Mouse (Mus musculus) left cerebral cortex, adult 11 months (tissue): ENCODE results near the gene Nmnat3.
A peak's percentile ranks its signal among the peaks of the same experiment; 100 is the strongest.
"Not testable (repeated sequence)": the region's sequence is repeated elsewhere in the genome, so short reads cannot be mapped to it uniquely, and the experiment has no call there.

Experiments
- DNase-seq: peaks from one replicate; pipeline ENCODE4 v3.0.0; 2022; ENCODE audit warnings: low spot score

The Nmnat3 gene

GRCm38 (mm10) chr9:98287135-98287534, at the start of gene Nmnat3:
Gene Nmnat3, plus strand, starts transcription at chr9:98287435.
- DNase-seq, result not testable (repeated sequence)

DNA sequence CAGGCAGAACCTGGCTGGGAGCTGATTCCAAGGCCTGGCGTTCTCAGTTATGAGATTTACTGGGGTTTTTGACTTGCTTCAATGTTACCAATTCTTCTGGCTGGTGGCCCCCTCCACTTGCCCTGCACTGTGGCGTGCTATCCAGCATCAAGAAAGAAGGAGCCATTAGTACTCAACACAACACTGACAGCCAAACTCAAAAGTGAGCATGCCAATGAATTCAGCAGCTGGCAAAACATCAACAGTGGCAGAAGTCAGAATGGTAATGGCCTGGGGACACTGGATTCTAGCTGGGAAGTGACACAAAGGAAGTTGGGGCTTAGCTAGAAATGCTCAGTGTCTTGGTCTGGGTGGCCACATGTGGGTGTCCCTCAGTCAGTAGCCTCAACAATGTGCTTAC, 43.8 kb upstream of the Nmnat3 start:
- no peak for DNase-seq

- DNase-seq, result peak; percentile 55
These were observed 43.0 kb upstream of the Nmnat3 start for GRCm38 (mm10) chr9:98244223-98244622.

DNA sequence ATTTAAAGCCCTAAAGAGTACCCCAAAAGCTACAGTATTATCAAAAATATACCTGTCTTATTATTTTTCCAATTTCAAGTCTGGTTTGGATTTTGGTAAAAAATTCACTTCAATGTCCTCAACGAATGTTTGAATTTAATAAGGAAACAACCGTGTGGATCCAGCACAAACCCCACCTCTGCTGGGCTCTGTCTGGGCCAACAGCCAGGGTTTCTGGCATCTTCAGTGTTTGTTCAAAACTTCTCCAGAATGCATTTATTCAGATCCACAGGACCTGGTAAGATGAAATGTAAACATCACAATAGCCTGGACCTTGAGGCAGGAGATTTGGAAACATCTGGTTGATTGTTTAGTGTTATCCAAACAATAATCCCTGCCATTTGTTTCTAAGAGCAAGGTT, 42.0 kb upstream of the Nmnat3 start:
- DNase-seq, result no peak

- DNase-seq, result no peak
These were observed 40.9 kb upstream of the Nmnat3 start for GRCm38 (mm10) chr9:98246351-98246750.

- no peak for DNase-seq
These were observed 27.0 kb upstream of the Nmnat3 start for GRCm38 (mm10) chr9:98260210-98260609.

DNA sequence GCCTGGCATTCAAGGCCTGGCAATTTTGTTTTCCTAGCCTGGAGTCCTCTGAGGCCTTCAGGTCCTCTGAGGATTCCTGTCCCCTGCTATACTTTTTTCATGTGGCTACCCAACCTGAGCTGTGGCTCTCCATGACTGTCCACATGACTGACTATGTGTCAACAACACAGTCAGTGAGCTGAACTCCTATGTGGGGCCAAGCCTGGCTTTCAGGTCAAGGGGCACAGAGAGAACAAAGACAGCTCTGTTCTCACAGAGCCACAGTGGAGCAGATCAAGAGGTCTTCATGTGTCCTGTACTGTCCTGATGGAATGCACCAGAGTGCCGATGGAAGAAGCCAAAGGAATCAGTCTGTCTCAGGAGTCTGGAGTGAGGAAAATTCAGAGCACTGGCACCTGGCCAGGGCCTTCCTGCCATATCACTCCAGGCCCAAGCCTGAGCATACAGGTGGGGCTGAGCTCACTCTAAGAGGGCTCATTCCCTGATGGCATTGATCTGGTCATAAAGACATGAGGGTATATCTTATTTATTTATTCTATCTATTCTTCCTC, 25.7 kb upstream of the Nmnat3 start:
- DNase-seq, result no peak

GRCm38 (mm10) chr9:98264916-98265315, 22.3 kb upstream of the Nmnat3 start:
- no peak for DNase-seq

DNA sequence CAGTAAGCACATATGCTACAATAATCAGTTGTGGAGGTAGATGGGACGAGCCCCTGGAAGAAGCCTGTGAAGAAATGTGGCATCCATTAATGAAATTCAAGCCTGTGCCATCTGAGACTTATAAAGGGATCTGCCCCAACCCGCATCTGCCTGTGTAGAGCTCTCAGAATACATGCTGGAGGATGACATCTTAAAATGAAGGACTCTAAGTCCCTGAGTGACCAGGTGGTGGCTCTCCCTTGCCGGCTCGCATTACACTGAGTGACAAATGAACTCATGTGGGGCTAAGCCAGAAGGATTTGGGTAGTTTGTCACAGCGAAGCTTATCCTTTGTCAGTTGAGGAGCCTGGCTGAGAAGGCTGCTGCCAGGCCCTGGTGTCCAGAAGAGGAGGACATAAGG, 14.5 kb upstream of the Nmnat3 start:
- DNase-seq, result no peak

DNA sequence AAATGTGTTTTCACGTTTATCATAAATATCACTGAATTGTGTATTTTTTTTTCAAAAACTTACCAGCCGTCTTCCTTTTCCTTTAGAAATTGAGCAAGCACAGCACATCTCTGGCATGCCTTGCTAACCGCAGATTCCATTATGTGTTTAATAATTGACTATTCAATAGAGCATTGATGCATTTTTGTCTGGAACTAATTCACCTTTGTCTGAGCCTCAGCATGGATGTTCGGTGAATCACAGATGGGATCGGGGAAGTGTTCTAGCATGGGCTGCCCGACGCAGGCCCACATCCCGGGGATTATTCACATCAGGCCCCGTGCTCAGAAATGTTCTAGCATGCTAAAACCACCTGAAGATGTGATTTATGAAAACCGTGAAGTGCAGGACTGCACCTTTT, 12.2 kb upstream of the Nmnat3 start:
- DNase-seq, result no peak

DNA sequence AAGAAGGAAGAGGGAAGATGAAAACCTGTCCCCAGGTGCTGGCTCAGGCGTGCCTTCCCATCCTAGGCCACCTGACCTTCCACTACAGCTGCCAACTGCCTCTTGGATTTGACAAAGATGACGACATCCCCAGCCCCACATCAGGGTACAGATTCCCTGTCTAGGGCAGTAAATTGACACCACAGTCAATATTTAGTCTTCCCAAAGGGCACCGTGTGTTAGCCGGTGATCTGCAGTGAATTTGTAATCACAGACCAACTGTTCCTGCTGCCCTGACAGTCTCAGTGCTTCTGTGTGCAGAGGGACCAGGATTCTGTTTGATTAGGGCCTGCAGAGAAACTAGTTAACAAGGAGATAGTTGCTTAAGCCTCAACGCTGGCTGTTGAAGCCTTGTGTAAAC, 7.1 kb upstream of the Nmnat3 start:
- DNase-seq, result no peak

DNA sequence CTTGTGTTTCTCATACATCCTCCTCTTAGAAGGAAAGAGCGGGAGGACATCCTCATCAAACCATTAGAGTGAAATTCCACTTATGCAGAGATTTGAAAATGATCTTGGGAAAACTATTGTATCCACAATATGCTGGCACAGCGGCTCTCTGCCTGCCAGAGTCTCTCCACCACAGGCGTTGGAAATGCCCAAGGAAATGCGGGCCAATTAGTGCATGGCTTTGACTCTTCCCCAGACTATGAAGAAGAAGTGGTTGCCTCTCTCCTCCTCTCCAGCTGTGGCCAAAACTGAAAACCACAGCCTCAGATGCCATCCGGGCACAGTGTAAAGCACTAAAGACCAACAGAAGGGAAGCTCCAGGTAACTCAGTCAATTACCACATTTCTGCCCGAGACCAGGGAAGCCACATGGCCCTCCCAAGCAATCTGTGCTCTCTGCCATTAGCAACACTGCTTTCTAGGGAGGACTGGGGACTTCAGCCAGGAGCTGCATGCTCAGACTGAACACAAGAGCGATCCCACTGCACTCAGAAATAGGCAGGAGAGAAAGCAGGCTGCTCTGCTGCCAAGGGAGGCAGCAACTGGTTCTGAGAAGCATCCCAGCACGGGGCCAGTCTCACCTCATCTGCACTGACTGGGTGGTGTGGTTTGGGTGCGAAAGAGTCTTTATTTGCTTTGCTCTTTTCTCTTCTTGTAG, 1.5 kb upstream of the Nmnat3 start:
- no peak for DNase-seq

DNA sequence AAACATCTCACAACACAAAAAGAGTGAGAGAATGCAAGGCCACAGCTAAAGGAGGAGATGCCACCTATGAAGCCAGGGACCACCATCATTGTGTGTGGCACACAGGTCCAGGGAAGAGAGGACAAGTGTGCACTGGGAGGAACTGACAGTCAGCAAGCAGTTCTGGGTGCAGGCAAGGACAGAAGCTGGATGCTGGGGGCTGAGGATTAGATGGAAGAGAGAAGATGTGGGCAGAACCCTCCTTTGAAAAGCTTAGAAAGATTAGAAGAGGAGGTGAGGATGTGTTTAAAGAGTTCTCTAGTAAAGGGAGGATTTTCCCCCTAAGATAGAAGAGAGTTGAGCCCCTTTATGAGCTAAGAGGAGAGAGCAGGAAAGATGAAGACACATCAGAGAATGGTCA, 2.4 kb downstream of the Nmnat3 start:
- DNase-seq, result no peak

DNA sequence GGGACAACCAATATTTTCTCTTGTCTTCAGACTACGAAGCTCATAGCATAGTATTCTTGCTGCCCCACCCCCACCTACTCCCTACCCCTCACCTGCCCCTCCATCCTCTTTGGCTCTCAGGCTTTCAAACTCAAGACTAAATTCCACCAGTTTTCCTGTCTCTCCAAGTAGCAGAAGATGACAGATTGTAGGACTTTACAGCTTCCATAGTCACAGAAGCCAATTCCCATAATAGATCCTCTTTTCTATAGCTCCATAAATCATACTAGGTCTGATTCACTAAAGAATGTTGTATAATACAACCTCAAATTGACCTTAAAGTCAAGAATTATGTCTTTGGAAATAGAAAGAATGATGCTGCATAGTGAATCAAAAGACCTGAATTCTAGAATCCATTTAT, 3.4 kb downstream of the Nmnat3 start:
- no peak for DNase-seq

GRCm38 (mm10) chr9:98296383-98297201, 9.4 kb downstream of the Nmnat3 start:
- peak; percentile 82 for DNase-seq

DNA sequence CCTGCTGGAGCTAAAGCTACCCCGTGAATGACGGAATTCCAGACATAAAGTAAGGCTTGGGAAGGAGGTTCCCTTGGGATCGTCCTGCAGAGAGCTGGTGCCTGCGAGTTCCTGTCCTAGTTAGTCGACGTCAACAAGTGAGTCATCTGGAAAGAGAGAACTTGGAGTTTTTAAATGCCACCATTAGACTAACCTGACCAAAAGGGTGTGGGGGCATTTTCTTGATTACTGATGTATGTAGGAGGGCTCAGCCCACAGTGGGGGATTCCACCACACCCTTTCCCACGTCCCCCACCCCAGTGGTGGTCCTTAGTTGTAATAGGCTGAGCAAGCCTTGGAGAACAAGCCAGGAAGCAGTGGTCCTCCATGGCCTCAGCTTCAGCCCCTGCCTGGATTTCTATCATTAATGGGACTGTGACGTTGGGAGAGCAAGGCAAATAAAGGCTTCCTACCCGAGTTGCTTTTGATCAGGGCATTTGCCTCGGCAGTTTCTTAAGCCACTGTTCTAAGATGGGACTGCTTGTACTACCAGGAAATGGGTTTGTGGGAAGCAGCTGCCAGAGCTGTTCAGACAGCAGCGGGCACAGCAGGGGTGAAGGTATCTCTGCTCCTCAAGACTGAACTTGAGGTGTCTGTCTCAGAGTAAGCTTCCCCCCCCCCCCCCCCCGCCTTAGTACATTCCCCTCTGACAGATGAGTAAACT, 10.2 kb downstream of the Nmnat3 start:
- DNase-seq, result no peak

GRCm38 (mm10) chr9:98297937-98298595, 10.8 kb downstream of the Nmnat3 start:
- DNase-seq, result no peak

DNA sequence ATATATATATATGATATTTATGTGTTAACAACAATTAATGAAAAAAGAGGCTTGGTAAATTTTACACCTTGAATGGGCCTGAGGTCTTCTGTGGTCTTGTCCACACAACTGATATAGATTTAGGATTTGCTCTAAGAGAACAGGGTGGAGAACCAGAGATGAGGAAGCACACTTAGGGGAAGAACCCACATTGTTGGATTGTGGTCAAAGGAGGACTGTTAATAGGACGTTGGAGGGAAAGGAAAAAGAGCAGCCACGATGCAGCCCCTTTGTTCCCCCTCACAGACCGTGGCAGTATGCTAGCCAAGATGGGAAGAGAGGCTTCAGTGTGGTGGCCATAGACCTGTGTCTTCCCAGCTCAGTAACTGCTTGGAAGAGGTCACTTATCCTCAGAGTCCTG, 11.5 kb downstream of the Nmnat3 start:
- no peak for DNase-seq

- DNase-seq, result no peak
These were observed 12.0 kb downstream of the Nmnat3 start for GRCm38 (mm10) chr9:98299235-98299634.

DNA sequence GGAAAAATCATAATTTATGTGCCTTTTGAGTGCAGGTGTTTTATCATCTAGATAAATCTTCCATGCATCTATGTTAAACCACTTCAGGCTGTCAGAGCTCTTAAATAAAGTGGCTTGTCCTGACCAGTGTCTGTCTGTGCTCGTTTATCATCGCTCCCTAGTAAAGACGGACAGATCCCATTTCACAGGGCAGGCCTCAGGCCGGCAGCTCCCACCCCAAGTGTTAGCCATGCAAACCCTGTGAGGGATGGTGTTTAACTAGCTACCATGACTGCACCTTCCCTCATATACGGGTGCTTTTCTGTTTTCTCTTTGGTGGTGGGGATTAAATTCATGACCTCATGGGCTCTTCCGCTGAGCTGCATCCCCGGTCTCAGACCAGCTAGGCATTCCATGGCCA, 13.3 kb downstream of the Nmnat3 start:
- DNase-seq, result no peak

DNA sequence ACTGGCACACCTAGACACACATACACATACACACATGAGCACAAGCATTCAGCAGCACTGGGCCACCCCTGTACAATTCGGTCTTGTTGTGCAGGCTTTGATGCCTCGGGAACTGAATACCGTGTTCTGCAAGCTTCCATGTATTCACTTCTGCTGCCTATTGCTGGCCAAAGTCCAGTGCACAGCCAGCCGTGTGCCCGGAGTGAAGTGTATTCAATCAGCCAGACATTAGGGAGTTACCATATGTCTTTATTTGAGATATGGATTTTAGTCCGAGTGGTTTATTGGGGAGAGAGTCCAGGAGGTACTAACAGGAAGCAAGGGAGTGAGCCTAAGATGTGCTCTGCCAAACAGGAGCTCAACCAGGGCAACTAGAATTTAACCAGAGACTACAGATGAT, 19.8 kb downstream of the Nmnat3 start:
- no peak for DNase-seq

DNA sequence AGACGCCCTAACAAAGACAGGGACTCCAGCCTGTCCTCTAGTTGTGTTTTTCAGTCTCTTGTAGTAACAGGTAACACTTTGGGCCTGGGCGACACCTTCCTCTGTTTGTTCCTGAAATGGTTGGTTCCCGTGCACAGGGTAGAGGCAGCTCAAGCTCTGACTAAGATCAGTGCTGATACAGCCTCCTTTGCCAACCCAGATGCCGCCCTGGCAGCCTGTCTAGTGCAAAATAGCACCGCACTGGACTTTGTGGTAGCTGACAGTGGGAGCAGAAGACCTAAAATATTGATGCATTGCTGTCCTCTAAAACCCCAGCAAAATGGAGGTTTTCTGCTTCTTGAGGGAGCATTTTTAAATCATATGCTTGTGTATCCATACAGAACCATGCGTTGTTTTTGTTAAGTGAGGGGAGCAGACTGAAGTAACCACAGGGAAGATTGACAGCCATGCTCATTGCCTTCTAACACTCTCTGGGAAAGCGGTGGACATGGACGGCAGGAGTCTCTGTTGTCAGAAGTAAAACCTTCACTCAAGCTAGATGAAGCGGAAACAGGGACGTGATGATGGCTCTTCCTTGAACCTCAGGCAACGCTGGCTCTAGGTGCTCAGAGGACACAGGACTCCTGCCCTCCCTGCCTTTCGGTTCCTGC, 24.2 kb downstream of the Nmnat3 start:
- no peak for DNase-seq
